Mouse (Mus musculus) brain, embryonic 14.5 days (tissue): ENCODE data around the gene Smyd2. TPM values are rescaled to one million over a fixed set of nuclear protein-coding genes. Genes with fewer than 3 reads are reported as not detected.

Source experiments
- DNase-seq: peaks from one replicate; pipeline ENCODE4 v3.0.0-alpha.2; 2011; ENCODE audit warnings: low read depth
- CTCF ChIP-seq: fragments of 200-500 bp; IDR thresholded peaks from 2 replicates; pipeline ENCODE4 v1.5.1; 2012; ENCODE audit warnings: inconsistent platforms, mild to moderate bottlenecking, moderate library complexity, borderline replicate concordance; ENCODE audit not compliant: insufficient read depth, insufficient read length; ENCODE audit errors: extremely low read depth
- POLR2A ChIP-seq: fragments of 200-500 bp; IDR thresholded peaks from 2 replicates; pipeline ENCODE4 v1.6.1; 2012; ENCODE audit warnings: mild to moderate bottlenecking, inconsistent platforms, borderline replicate concordance; ENCODE audit not compliant: poor library complexity, insufficient read depth, insufficient read length, severe bottlenecking; ENCODE audit errors: extremely low read depth
- polyA plus RNA-seq: library from polyadenylated mRNA; depleted of rRNA; stranded (reverse); fragments of >200 nt; gene quantifications from 2 replicates; pipeline ENCODE4 v1.2.3, GENCODE M21; 2012

Gene Smyd2
- polyA plus RNA-seq, 1 experiment: 70.1 TPM

DNA sequence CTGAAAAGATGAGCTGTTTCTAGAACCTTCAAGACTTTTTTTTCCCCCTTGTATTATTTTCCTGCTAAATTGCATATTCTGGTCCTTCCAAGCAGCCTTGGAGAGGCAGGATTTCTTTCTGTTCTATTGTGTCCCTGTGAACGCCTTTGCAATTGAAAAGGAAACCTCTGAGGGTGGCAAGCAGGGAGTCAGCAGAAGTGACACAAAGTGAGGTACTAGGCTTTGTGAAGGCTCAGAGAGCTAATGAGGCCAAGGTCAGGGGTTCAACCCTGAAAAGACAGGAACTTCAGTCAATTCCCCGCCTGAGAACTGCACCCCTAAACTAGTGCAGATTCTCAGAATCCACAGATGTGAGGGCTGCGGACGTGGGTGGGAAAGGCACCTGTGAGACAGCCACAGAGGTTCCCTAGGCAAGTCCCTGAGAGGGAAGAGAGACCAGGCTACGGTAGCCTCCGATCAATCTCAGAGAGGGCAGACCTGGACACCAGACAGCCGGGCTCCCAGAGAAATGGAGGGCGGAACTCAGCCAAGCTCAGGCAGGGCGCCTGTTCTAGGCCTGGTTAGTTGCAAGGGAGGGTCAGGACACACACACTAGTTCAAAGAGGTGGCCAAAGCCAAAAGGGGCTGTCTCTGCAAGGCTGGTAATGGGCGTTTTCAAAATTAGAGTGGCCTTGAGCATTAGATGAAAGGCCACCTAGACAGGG, 5.6 kb downstream of the Smyd2 start:
- DNase-seq: peak; percentile 56
- TF ChIP-seq POLR2A: no peak
- no peak for TF ChIP-seq CTCF

- DNase-seq: no peak
- TF ChIP-seq CTCF: no peak
- no peak for TF ChIP-seq POLR2A
Observed at GRCm38 (mm10) chr1:189913093-189913760, 8.9 kb downstream of the Smyd2 start.

- TF ChIP-seq POLR2A: no peak
- TF ChIP-seq CTCF: no peak
- no peak for DNase-seq
Observed at GRCm38 (mm10) chr1:189910685-189911345, 11.3 kb downstream of the Smyd2 start.

DNA sequence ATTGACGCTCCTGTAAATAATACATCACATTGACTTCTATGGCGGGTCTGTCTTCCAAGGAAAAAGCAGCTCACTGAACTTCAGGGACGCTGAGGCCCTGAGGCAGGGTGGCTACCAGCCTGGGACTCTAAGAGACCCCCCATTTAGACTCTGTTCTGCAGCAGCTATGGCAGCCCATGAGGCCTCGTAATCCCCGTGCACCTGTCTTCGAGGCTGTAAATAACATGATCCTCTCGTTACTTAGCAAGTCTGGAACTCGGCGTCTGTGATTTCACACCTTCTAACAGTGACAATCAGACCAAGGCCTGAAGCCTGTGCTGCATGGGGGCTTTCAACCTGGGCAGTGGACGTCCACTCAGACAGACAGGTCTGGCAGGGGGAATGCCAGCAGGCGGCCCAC, 19.0 kb downstream of the Smyd2 start:
- DNase-seq: no peak
- no peak for TF ChIP-seq CTCF
- no peak for TF ChIP-seq POLR2A

GRCm38 (mm10) chr1:189902413-189902812, 19.8 kb downstream of the Smyd2 start:
- TF ChIP-seq CTCF (no peak), POLR2A (no peak)
- no peak for DNase-seq

- DNase-seq: no peak
- TF ChIP-seq CTCF: no peak
- TF ChIP-seq POLR2A: no peak
Observed at GRCm38 (mm10) chr1:189899526-189899925, 22.6 kb downstream of the Smyd2 start.

DNA sequence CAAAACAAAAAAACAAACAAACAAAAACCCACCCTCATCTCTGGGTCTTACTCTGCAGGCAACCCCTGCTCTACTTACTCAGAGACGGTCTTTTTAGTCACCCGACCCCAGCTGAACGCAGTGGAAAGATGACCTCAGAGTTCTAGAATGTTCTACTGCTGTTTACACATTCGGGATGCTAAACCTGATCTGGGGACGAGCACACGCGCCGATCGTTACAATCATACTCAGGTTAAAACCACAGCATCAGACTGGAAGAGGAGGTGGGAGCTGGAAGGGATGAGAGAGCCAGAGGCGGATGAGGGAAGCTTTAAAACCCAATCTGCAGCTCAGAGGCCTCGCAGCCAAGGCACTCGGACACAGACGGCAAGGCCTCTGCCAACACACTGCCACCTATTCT, 23.5 kb downstream of the Smyd2 start:
- DNase-seq: no peak
- TF ChIP-seq CTCF (no peak), POLR2A (no peak)

DNA sequence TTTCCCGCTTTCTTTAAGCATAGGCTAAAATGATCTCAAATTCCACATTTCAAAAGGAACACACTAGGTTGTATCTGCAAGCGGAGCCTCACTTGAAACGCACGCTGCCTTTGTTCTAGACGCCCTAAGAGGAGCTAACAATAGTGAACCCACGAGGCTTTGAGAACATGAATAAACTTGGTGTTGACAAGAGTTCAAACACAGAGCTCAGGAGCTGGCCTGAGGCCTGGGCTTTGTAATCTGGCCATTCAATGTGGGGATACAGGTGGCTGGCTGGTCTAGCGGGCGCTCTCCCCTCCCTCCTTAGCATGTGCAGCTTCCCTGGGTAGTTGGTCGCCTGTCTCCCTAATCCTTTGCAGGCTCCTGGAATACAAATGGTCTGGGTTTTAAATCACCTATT, 24.3 kb downstream of the Smyd2 start:
- peak; percentile 59 for DNase-seq
- no peak for TF ChIP-seq POLR2A
- no peak for TF ChIP-seq CTCF

DNA sequence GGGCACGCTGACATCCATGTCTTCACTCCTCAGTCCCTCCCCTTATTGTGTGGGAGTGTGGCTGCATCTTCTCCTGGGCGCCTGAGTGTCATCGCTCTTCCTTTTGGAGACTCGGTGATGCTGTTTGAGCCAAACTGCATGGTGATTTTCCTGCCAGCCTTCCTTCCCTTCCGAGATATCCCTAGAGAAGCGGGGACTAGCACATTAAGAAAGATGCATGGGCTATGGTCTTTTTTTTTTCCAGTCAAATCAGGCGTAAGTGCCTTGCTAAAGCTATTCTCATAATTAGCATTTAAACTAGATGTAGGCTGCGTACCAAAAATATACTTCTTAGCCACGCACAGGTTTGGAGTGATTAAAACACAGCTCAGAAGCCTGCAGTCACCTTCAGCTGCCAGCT, 28.0 kb downstream of the Smyd2 start:
- TF ChIP-seq POLR2A (no peak), CTCF (no peak)
- DNase-seq: no peak

DNA sequence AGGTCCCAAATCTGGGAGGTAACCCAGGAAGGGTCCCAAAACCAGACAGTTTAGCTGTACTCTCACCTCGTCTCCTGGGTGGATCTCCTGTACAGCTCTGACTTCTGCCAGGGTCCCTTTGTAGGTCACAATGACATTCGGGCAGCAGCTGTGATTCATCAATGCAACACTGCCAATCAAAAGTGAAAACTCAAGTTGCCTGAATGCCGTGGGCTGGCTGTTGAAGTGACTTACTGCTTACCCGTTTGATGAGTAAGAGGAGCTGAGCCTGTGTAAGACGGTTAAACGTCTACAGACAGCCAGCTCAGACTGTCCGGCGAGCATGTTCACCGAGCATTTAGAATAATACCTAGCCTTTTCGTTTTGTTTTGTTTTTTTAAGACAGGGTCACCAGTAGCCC, 33.4 kb downstream of the Smyd2 start:
- no peak for DNase-seq
- no peak for TF ChIP-seq CTCF
- TF ChIP-seq POLR2A: no peak

- peak; percentile 83 for DNase-seq
- TF ChIP-seq POLR2A: no peak
- peak; percentile 93 for TF ChIP-seq CTCF
Observed at GRCm38 (mm10) chr1:189887518-189887917, 34.6 kb downstream of the Smyd2 start.

DNA sequence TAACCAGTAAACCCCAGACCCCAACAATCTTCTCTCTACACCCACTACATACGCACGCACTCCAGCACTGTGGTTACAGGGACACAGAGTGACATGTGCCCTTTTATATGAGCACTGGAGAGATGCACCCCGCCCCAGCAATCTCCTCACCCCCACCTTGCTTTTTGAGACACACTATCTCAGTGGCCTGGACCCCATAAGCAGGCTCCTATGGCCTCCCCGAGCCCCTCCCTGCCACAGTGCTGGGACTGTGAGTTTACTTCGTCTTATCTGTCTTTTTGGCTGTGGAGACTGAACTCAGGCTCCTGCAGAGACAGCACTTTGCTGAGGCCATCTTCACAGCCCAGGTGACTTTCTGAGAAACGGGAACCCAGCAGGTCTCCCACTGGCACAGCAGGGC, 36.2 kb downstream of the Smyd2 start:
- TF ChIP-seq POLR2A (no peak), CTCF (no peak)
- DNase-seq: no peak

DNA sequence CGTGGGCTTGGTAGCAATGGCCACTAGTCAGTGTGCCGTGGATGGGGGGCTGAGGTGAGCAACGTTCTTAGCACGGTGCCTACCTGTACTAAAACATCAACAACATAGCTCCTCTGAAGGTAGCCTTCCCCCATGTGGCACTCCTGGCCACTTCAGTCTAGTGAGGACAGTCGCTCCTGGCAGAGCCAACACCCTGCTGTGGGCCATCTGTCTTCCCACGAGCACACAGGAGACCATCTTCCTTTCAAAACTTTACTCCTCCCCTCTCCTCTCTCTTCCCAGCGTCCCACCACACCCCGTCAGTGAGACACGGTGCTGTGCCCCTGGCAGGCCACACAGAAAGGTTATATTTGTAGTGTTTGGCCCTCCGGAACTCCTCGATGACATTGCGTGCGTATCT, 37.2 kb downstream of the Smyd2 start:
- TF ChIP-seq POLR2A (no peak), CTCF (no peak)
- DNase-seq: no peak
